Mouse (Mus musculus): ENCODE results near the gene Vmn2r85. TPM values are rescaled to one million over a fixed set of nuclear protein-coding genes. Genes with fewer than 3 reads are reported as not detected.
"Not testable (repeated sequence)": the region's sequence is repeated elsewhere in the genome, so short reads cannot be mapped to it uniquely, and the experiment has no call there.

The Vmn2r85 gene
- not detected in 2 replicates for polyA plus RNA-seq (2014; fragmentation: Nextera tagmentation; extraction: Ambion mirVana)

DNA sequence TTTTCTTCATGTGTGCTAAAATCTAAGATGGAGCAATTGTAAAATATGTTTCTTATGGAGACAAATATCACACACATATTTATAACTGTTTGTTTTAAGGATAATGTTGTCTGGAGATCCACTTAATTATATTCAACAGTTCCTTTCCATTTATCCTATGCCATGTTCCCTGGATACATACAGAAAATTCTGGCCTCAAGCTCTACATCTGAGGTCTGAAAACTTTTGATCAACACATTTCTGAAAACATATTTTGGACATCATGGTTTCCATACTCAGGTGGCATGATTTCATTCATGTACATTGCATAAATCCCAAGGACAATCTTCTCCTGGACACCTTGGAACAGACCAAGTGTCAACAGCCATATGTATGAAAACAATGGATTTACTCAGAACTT, at the start of gene Vmn2r85:
Vmn2r85 (minus strand) TSS at position 101 of the 400 bp plus-strand sequence.
- not testable (repeated sequence) for H3K27ac ChIP-seq (ENCODE audit: low read depth, low read length); H3K9ac ChIP-seq (ENCODE audit: low read length); H3K27me3 ChIP-seq (replicated peaks; ENCODE audit: control insufficient read depth, insufficient read depth, low read length); H3K4me2 ChIP-seq (ENCODE audit: low read length); H3K36me3 ChIP-seq (ENCODE audit: control insufficient read depth, insufficient read depth, low read length); DNase-seq (ENCODE audit: low spot score); H3K4me3 ChIP-seq (ENCODE audit: low read depth, low read length); ATAC-seq; H3K4me1 ChIP-seq (ENCODE audit: control insufficient read depth, insufficient read depth, low read length); H3K9me3 ChIP-seq (replicated peaks; ENCODE audit: control insufficient read depth, low read length)

DNA sequence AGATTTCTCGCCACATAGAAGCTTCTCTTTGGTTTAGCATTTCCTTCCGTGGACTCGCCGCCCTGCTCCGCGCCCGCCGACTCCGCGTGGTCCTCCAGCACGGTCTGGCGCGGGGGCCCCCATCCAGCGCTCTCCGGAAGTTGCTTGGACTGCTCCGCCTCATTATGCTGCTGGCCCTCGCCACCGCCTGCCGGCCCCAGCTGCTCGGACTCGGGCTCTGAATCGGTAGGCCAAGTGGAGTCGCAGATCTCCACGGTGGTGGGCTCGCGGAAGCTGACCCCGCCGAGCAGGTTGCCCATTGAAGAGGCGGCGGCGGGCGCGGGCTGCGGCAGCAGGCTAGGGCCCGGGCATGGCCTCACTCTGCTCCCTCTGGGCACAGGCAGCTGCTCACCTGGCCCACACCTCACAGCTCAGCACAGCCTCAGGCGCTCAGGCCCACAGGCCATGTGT, 40.8 kb upstream of the Vmn2r85 start:
- H3K4me2 ChIP-seq (ENCODE audit: low read length) = peak overlapping the region; percentile 75
- peak; percentile 59 for DNase-seq (ENCODE audit: low spot score)
- H3K4me1 ChIP-seq (ENCODE audit: control insufficient read depth, insufficient read depth, low read length) = no peaks in the 10 kb centered on the region
- peak overlapping the region; percentile 69 for H3K9ac ChIP-seq (ENCODE audit: low read length)
- no peak overlapping the region for H3K27ac ChIP-seq (ENCODE audit: low read depth, low read length)
- peak overlapping the region; percentile 44 for H3K4me3 ChIP-seq (ENCODE audit: low read depth, low read length)
- H3K9me3 ChIP-seq (replicated peaks; ENCODE audit: control insufficient read depth, low read length) = no peaks in the 10 kb centered on the region
- ATAC-seq = peak; percentile 97
- H3K27me3 ChIP-seq (replicated peaks; ENCODE audit: control insufficient read depth, insufficient read depth, low read length) = no peaks in the 10 kb centered on the region
- 5% methylated on average over 36 of the region's 36 CpGs for WGBS
- no peaks in the 10 kb centered on the region for H3K36me3 ChIP-seq (ENCODE audit: control insufficient read depth, insufficient read depth, low read length)

DNA sequence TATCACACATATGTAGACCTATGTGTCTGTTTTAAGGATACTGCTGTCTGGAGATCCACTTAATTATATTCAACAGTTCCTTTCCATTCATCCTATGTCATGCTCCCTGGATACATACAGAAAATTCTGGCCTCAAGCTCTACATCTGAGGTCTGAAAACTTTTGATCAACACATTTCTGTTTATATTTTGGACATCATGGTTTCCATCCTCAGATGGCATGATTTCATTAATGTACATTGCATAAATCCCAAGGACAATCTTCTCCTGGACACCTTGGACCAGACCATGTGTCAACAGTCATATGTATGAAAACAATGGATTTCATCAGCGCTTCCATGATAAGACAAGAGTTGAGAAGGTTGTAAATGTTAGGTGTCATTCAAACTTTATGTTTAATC, 26.4 kb upstream of the Vmn2r85 start, which contains the start of gene Vmn2r86:
Vmn2r86 (minus strand) TSS at position 101 of the 400 bp plus-strand sequence.
- not testable (repeated sequence) for ATAC-seq; DNase-seq (ENCODE audit: low spot score); H3K4me1 ChIP-seq (ENCODE audit: control insufficient read depth, insufficient read depth, low read length); H3K9ac ChIP-seq (ENCODE audit: low read length); H3K4me2 ChIP-seq (ENCODE audit: low read length); H3K27me3 ChIP-seq (replicated peaks; ENCODE audit: control insufficient read depth, insufficient read depth, low read length); H3K27ac ChIP-seq (ENCODE audit: low read depth, low read length); H3K36me3 ChIP-seq (ENCODE audit: control insufficient read depth, insufficient read depth, low read length); H3K4me3 ChIP-seq (ENCODE audit: low read depth, low read length); H3K9me3 ChIP-seq (replicated peaks; ENCODE audit: control insufficient read depth, low read length)
- WGBS = 89% methylated on average over 1 of the region's 1 CpGs

- WGBS = 94% methylated on average over 21 of the region's 21 CpGs
- DNase-seq (ENCODE audit: low spot score) = no peak
Measured at GRCm38 (mm10) chr10:130444776-130445175, 15.3 kb upstream of the Vmn2r85 start.

GRCm38 (mm10) chr10:130434185-130434898, 4.8 kb upstream of the Vmn2r85 start:
- H3K27me3 ChIP-seq (replicated peaks; ENCODE audit: control insufficient read depth, insufficient read depth, low read length); H3K27ac ChIP-seq (ENCODE audit: low read depth, low read length); DNase-seq (ENCODE audit: low spot score); H3K4me3 ChIP-seq (ENCODE audit: low read depth, low read length); H3K36me3 ChIP-seq (ENCODE audit: control insufficient read depth, insufficient read depth, low read length); H3K9ac ChIP-seq (ENCODE audit: low read length); ATAC-seq; H3K9me3 ChIP-seq (replicated peaks; ENCODE audit: control insufficient read depth, low read length); H3K4me2 ChIP-seq (ENCODE audit: low read length); H3K4me1 ChIP-seq (ENCODE audit: control insufficient read depth, insufficient read depth, low read length): not testable (repeated sequence)
- 84% methylated on average over 11 of the region's 11 CpGs for WGBS

More at GRCm38 (mm10) chr10:130444776-130445175, 15.3 kb upstream of the Vmn2r85 start:
- Histone ChIP-seq H3K9me3 (replicated peaks; ENCODE audit: control insufficient read depth, low read length) (no peaks in the 10 kb centered on the region), H3K4me2 (ENCODE audit: low read length) (no peak overlapping the region), H3K4me3 (ENCODE audit: low read depth, low read length) (no peak overlapping the region), H3K36me3 (ENCODE audit: control insufficient read depth, insufficient read depth, low read length) (no peaks in the 10 kb centered on the region), H3K27ac (ENCODE audit: low read depth, low read length) (no peak overlapping the region), H3K4me1 (ENCODE audit: control insufficient read depth, insufficient read depth, low read length) (no peaks in the 10 kb centered on the region), H3K9ac (ENCODE audit: low read length) (no peak overlapping the region), H3K27me3 (replicated peaks; ENCODE audit: control insufficient read depth, insufficient read depth, low read length) (no peaks in the 10 kb centered on the region)
- no peak for ATAC-seq

- 88% methylated on average over 2 of the region's 2 CpGs for WGBS
- H3K4me1 ChIP-seq (ENCODE audit: control insufficient read depth, insufficient read depth, low read length); ATAC-seq; DNase-seq (ENCODE audit: low spot score); H3K9ac ChIP-seq (ENCODE audit: low read length); H3K27me3 ChIP-seq (replicated peaks; ENCODE audit: control insufficient read depth, insufficient read depth, low read length); H3K36me3 ChIP-seq (ENCODE audit: control insufficient read depth, insufficient read depth, low read length); H3K9me3 ChIP-seq (replicated peaks; ENCODE audit: control insufficient read depth, low read length); H3K4me2 ChIP-seq (ENCODE audit: low read length); H3K4me3 ChIP-seq (ENCODE audit: low read depth, low read length); H3K27ac ChIP-seq (ENCODE audit: low read depth, low read length): not testable (repeated sequence)
Measured at GRCm38 (mm10) chr10:130422368-130422767, 7.1 kb downstream of the Vmn2r85 start.

DNA sequence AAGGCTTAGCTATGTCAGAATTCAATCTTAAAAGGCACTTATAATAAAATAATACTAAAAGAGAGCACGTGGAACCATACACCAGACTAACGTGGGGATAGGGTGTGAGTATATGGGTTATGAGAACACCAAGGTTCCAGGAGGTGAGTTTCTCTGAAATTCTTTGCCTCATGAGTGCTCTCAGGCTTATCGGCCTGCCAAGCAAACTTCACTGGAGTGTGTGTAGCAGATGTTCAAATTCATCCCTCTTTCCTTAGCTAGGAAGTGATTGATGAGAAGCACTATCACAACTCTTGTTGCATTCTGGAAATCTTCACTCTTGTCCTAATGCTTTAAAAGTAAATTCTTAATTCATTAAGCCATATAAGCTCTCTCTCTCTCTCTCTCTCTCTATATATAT, 9.1 kb downstream of the Vmn2r85 start:
- DNase-seq (ENCODE audit: low spot score) (no peak), ATAC-seq (no peak)
- no peak overlapping the region for H3K27ac ChIP-seq (ENCODE audit: low read depth, low read length)
- H3K9ac ChIP-seq (ENCODE audit: low read length) = no peak overlapping the region
- H3K4me1 ChIP-seq (ENCODE audit: control insufficient read depth, insufficient read depth, low read length) = no peaks in the 10 kb centered on the region
- no peak overlapping the region for H3K4me2 ChIP-seq (ENCODE audit: low read length)
- H3K36me3 ChIP-seq (ENCODE audit: control insufficient read depth, insufficient read depth, low read length) = no peaks in the 10 kb centered on the region
- H3K4me3 ChIP-seq (ENCODE audit: low read depth, low read length) = no peak overlapping the region
- no peaks in the 10 kb centered on the region for H3K9me3 ChIP-seq (replicated peaks; ENCODE audit: control insufficient read depth, low read length)
- no peaks in the 10 kb centered on the region for H3K27me3 ChIP-seq (replicated peaks; ENCODE audit: control insufficient read depth, insufficient read depth, low read length)
- WGBS = 72% methylated on average over 3 of the region's 3 CpGs

- WGBS = 32% methylated on average over 2 of the region's 2 CpGs
- not testable (repeated sequence) for H3K36me3 ChIP-seq (ENCODE audit: control insufficient read depth, insufficient read depth, low read length); H3K9me3 ChIP-seq (replicated peaks; ENCODE audit: control insufficient read depth, low read length); H3K27ac ChIP-seq (ENCODE audit: low read depth, low read length); H3K4me2 ChIP-seq (ENCODE audit: low read length); H3K4me3 ChIP-seq (ENCODE audit: low read depth, low read length); H3K9ac ChIP-seq (ENCODE audit: low read length); DNase-seq (ENCODE audit: low spot score); H3K27me3 ChIP-seq (replicated peaks; ENCODE audit: control insufficient read depth, insufficient read depth, low read length); H3K4me1 ChIP-seq (ENCODE audit: control insufficient read depth, insufficient read depth, low read length); ATAC-seq
Measured at GRCm38 (mm10) chr10:130419954-130420353, 9.5 kb downstream of the Vmn2r85 start.

DNA sequence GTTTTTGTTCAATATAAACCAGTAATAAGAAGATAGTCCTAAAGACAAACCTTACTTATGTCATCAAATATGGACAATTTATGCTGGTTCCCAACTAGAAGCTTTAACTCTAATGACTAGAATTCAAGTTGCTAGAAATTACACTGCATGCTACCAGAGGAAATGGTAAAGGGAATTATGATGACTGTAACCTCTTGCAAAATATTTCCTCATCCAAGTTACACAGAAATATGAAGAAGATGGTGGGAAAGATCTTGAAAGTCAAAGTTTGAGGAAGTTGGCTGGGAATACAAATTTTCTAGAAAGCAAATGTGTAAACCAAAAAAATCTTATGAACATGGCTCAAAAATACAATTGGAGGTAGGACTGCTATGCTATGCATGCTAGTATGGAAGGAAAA, 13.2 kb downstream of the Vmn2r85 start:
- H3K4me3 ChIP-seq (ENCODE audit: low read depth, low read length); H3K4me1 ChIP-seq (ENCODE audit: control insufficient read depth, insufficient read depth, low read length); H3K9me3 ChIP-seq (replicated peaks; ENCODE audit: control insufficient read depth, low read length); H3K9ac ChIP-seq (ENCODE audit: low read length); H3K27ac ChIP-seq (ENCODE audit: low read depth, low read length); H3K4me2 ChIP-seq (ENCODE audit: low read length); ATAC-seq; DNase-seq (ENCODE audit: low spot score); H3K36me3 ChIP-seq (ENCODE audit: control insufficient read depth, insufficient read depth, low read length); H3K27me3 ChIP-seq (replicated peaks; ENCODE audit: control insufficient read depth, insufficient read depth, low read length): not testable (repeated sequence)

All from forebrain, embryonic 14.5 days (tissue).